Mouse (Mus musculus) spleen, postnatal 4 days (tissue): Measurements from ENCODE around the gene Cfap73.

Experiments
- DNase-seq, 2 experiments: peaks; one replicate each; pipeline ENCODE4 v3.0.0; 2022; ENCODE audit warnings: low spot score in 2 of 2

The Cfap73 gene

GRCm38 (mm10) chr5:120634131-120634530 is at the start of gene Cfap73:
Gene Cfap73, minus strand, starts transcription at chr5:120634235.
- no peak for DNase-seq

- no peak for DNase-seq
Observed at GRCm38 (mm10) chr5:120682982-120683771, 49.1 kb upstream of the Cfap73 start.

GRCm38 (mm10) chr5:120680918-120681317 is 46.9 kb upstream of the Cfap73 start:
- DNase-seq: no peak

- peak in 1 of 2 experiments; percentile 53 for DNase-seq
Observed at GRCm38 (mm10) chr5:120679676-120680555, 45.9 kb upstream of the Cfap73 start.

- peak in 1 of 2 experiments; percentile 32 for DNase-seq
Observed at GRCm38 (mm10) chr5:120677516-120677915, 43.5 kb upstream of the Cfap73 start.

GRCm38 (mm10) chr5:120674229-120675145 is 40.5 kb upstream of the Cfap73 start:
- DNase-seq: no peak

- peak; percentile 66 to 88 for DNase-seq
Observed at GRCm38 (mm10) chr5:120673626-120674025, 39.6 kb upstream of the Cfap73 start.

GRCm38 (mm10) chr5:120671865-120672264 is 37.8 kb upstream of the Cfap73 start:
- DNase-seq: no peak

GRCm38 (mm10) chr5:120670132-120670531 is 36.1 kb upstream of the Cfap73 start:
- DNase-seq: no peak

GRCm38 (mm10) chr5:120668761-120669160 is 34.7 kb upstream of the Cfap73 start:
- DNase-seq: no peak

- no peak for DNase-seq
Observed at GRCm38 (mm10) chr5:120664888-120665287, 30.9 kb upstream of the Cfap73 start.

- DNase-seq: no peak
Observed at GRCm38 (mm10) chr5:120660816-120661215, 26.8 kb upstream of the Cfap73 start.

GRCm38 (mm10) chr5:120656281-120656751 is 22.3 kb upstream of the Cfap73 start:
- DNase-seq: no peak

- DNase-seq: no peak
Observed at GRCm38 (mm10) chr5:120653873-120654272, 19.8 kb upstream of the Cfap73 start.

- DNase-seq: no peak
Observed at GRCm38 (mm10) chr5:120652915-120653701, 19.1 kb upstream of the Cfap73 start.

- DNase-seq: no peak
Observed at GRCm38 (mm10) chr5:120651230-120651629, 17.2 kb upstream of the Cfap73 start.

- no peak for DNase-seq
Observed at GRCm38 (mm10) chr5:120649938-120650337, 15.9 kb upstream of the Cfap73 start.

GRCm38 (mm10) chr5:120649374-120649933 is 15.4 kb upstream of the Cfap73 start:
- DNase-seq: no peak

- peak; percentile 64 to 89 for DNase-seq
Observed at GRCm38 (mm10) chr5:120648569-120649373, 14.7 kb upstream of the Cfap73 start, which contains the start of gene Rasal1. Gene Rasal1, plus strand, starts transcription at chr5:120648812.
